23 mouse cellular contexts compared by ENCODE assay signal in genomic region chr8:47621144-47621543, GRCm38 (mm10).
"Had no signal": no experiment of that assay in that cellular context is flagged by ENCODE, and none has a peak within 500 bp of the region (broad histone marks: within the 10 kb centered on the region; RNA-seq: fewer than 3 reads in every experiment).

No protein-coding gene starts in this region.

- DNase-seq: gastrocnemius, adult 2 months; gastrocnemius, postnatal 10 days; gastrocnemius, postnatal 25 days; heart, adult 18-20 months; heart, postnatal 10 days; heart, postnatal 4 days; kidney, adult 18-20 months; kidney, adult 8-10 months; kidney, postnatal 10 days; kidney, postnatal 25 days; kidney, postnatal 4 days had no signal

- H3K9ac ChIP-seq: heart, embryonic 12.5 days; hindbrain, embryonic 12.5 days; hindbrain, embryonic 14.5 days; intestine, embryonic 15.5 days; limb, embryonic 13.5 days; limb, embryonic 15.5 days; liver, embryonic 12.5 days; liver, embryonic 14.5 days had no signal

- H3K27me3 ChIP-seq: heart, embryonic 12.5 days; hindbrain, embryonic 12.5 days; intestine, embryonic 15.5 days; limb, embryonic 13.5 days; limb, embryonic 15.5 days; liver, embryonic 12.5 days had no signal

- H3K4me1 ChIP-seq: heart, embryonic 10.5 days; heart, embryonic 12.5 days; hindbrain, embryonic 10.5 days; hindbrain, embryonic 12.5 days; intestine, embryonic 15.5 days; limb, embryonic 13.5 days; limb, embryonic 15.5 days; liver, embryonic 12.5 days had no signal

- H3K27ac ChIP-seq: gastrocnemius, adult 2 months; heart, embryonic 10.5 days; hindbrain, embryonic 10.5 days; hindbrain, embryonic 12.5 days; hindbrain, embryonic 14.5 days; intestine, embryonic 15.5 days; layer of hippocampus, adult 2 months; limb, embryonic 13.5 days; limb, embryonic 15.5 days; liver, embryonic 12.5 days; liver, embryonic 14.5 days had no signal

- H3K36me3 ChIP-seq: heart, embryonic 10.5 days; heart, embryonic 12.5 days; hindbrain, embryonic 10.5 days; hindbrain, embryonic 12.5 days; intestine, embryonic 15.5 days; limb, embryonic 13.5 days; limb, embryonic 15.5 days; liver, embryonic 12.5 days had no signal

- H3K9me3 ChIP-seq: hindbrain, embryonic 10.5 days; intestine, embryonic 15.5 days; limb, embryonic 13.5 days; limb, embryonic 15.5 days; liver, embryonic 12.5 days had no signal

- H3K4me3 ChIP-seq: gastrocnemius, adult 2 months; heart, embryonic 10.5 days; heart, embryonic 12.5 days; hindbrain, embryonic 10.5 days; hindbrain, embryonic 12.5 days; intestine, embryonic 15.5 days; layer of hippocampus, adult 2 months; left cerebral cortex, adult 2 months; limb, embryonic 13.5 days; limb, embryonic 15.5 days; liver, embryonic 12.5 days had no signal
